Mouse (Mus musculus) kidney, postnatal 10 days (tissue): ENCODE data around the gene Aifm1.
"Not testable (repeated sequence)": the region's sequence is repeated elsewhere in the genome, so short reads cannot be mapped to it uniquely, and the experiment has no call there.

Experiments
- DNase-seq: peaks from one replicate; pipeline ENCODE4 v3.0.0; 2021; ENCODE audit warnings: mixed read lengths

Gene Aifm1

GRCm38 (mm10) chrX:48455018-48455417 is 58.3 kb downstream of the Aifm1 start:
- DNase-seq = peak; percentile 42

GRCm38 (mm10) chrX:48454495-48454878 is 58.9 kb downstream of the Aifm1 start:
- DNase-seq = no peak

- DNase-seq = peak; percentile 82
Observed at GRCm38 (mm10) chrX:48453736-48454494, 59.4 kb downstream of the Aifm1 start.

GRCm38 (mm10) chrX:48452931-48453673 is 60.3 kb downstream of the Aifm1 start:
- peak; percentile 48 for DNase-seq

DNA sequence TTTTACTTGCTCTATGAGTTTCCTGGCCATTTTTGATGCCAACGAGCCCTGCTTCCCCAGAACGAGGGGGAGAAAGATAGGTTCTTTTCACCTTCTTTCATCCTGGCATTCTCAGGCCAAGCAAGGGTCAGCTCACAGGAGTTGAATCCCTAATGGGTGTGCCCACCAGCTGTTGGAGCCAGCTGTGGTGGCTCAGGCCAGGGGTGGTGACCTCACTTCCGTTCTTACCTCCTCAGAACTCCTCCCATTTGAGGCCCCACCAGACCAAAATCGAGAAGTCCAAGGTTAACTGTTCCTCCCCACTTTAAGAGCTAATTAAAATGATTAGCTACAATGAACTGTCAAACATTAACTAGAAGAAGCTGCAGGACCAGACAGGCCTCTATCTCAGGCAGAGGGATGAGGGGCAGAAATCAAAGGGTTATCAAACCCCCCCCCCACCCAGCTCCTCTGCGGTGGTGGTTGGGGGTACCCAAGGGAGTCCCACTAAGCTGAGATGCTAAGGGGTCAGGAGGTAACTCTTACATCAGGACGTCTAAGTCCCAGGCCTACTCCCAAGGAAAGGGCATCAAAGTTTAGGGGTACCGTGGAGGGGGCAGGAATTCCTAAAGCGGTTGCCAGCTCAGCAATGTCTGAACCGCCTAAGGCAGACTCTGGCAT is 61.0 kb downstream of the Aifm1 start:
- DNase-seq = no peak

GRCm38 (mm10) chrX:48449646-48450045 is 63.7 kb downstream of the Aifm1 start:
- DNase-seq = no peak

DNA sequence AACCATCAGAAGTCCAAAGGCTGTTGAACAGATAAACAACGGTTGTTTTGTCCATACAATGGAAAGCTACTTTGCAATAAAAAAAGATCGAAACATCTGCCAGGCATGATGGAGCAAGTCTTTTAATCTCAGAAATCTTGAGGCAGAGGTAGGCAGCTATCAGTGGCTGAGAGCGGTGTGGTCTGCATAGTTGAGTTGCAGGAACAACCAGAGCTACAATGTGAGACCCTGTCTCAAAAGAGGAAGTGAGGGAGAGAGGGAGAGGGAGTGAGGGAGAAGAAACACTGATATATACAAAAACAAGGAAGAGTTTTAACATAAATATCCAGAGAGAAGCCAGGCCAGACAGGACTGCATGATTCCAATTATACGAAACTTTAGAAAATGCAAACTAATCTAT is 68.7 kb downstream of the Aifm1 start:
- no peak for DNase-seq

DNA sequence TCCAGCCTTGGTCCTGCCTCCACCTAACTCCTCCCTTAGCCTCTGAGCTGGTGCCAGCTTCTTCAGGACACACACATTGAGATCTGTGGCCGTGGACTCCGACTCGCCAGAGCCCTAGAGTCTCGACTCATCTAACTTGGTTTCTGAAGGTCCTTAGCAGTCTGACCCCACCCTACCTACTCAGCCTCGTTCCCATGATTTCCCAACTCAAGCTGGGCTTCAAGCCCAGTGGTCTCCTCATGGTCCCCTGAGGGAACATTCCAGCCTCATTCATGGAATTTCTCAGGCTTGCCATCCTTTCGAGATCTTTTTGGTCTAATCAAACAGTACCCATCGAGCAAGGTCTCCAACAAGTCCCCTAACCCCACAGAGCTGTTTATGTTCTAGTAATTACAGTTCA is 71.4 kb downstream of the Aifm1 start:
- no peak for DNase-seq

GRCm38 (mm10) chrX:48441548-48441947 is 71.8 kb downstream of the Aifm1 start:
- no peak for DNase-seq

GRCm38 (mm10) chrX:48439036-48439435 is 74.3 kb downstream of the Aifm1 start:
- DNase-seq = peak; percentile 18

DNA sequence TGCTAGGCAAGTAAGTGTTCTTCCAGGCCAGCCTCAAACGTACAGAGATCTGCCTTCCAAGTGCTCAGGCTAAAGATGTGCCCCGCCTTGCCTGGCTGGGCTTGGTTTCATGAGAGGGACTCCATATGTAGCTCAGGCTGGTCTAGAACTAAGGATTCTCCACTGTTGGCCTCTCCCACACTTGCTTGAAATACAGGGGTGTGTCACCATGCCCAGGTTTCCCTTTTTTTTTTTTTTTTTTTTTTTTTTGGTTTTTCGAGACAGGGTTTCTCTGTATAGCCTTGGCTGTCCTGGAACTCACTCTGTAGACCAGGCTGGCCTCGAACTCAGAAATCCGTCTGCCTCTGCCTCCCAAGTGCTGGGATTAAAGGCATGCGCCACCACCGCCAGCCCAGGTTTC is 77.3 kb downstream of the Aifm1 start:
- DNase-seq = not testable (repeated sequence)

- no peak for DNase-seq
Observed at GRCm38 (mm10) chrX:48435477-48435900, 77.9 kb downstream of the Aifm1 start.

DNA sequence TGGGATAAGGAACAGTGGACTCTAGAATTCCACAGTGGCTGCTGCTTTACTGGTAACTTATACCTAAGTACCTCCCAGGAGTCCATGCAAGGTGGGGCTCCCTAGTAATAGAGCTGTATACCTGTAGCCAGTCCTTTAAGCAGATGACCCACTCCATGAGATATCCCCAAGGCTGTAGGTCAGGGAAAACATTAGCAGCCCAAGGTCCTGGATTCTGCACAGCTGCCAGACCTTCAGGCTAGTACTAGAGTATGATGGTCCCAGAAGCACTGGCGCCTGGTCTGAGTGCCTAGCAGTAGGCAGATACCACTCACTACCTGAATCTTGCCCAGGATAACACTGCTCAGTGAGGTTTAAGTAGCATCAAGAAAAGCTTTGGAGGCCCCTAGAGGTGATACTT is 79.1 kb downstream of the Aifm1 start:
- no peak for DNase-seq

- peak; percentile 47 for DNase-seq
Observed at GRCm38 (mm10) chrX:48433527-48433899, 79.8 kb downstream of the Aifm1 start.

GRCm38 (mm10) chrX:48432599-48433526 is 80.5 kb downstream of the Aifm1 start:
- DNase-seq = no peak

DNA sequence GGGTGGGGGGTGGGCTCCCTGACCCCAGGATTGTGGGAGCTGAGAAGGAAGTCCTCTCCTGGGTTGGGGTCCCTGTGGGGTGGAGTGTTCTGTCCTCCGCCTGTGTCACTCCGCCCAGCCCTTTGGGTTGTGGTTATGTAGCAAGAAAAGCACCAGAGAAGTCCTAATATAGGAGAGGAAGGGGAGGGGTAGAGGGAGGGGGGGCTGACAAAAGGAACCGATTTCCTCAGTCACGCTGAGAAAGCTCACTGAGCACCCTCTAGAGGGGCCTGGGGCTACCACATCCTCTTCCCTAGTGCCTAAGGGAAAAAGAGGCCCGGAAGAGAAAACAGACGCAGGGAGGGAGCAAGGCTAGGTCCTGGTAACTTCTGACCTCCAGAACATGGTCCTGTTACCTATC is 83.8 kb downstream of the Aifm1 start:
- peak; percentile 56 for DNase-seq

GRCm38 (mm10) chrX:48429100-48429499 is 84.3 kb downstream of the Aifm1 start:
- DNase-seq = no peak

DNA sequence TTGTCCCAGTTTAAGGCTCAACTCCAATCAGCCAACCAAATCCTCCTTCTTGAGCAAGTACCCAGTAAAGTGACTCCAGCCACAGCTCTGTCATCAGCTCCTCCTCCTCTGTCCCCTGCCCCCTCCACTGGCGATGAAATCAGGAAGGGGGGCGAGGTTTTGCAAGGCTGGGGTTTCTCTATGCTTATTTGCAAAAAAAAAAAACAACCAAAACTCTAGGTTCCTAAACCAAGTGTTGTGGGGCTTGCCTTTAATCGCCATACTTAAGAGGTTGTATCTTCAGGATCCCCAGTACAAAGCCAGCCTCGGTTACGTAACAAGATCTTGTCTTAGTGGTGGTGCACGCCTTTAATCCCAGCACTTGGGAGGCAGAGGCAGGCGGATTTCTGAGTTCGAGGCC is 84.7 kb downstream of the Aifm1 start:
- no peak for DNase-seq

- peak; percentile 56 for DNase-seq
Observed at GRCm38 (mm10) chrX:48428241-48428640, 85.1 kb downstream of the Aifm1 start.

DNA sequence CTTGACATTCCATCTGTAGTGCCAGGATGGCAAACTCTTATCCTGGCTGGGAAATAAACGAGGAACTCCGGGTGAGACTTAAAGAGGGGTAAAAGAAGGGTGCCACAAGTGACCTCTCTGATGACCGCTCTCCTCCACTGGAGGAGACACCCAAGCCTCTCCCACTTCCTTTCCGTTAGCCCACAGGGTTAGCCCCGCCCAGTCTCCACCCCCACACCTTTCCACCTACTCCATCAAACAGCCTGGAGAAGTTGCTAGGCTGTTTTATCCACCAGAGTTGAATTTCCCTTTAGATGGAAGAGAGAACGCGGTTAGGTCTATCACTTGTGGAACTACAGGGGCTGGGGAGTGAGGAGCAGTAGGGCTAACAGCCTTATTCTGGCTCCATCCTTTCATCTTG is 88.1 kb downstream of the Aifm1 start:
- peak; percentile 44 for DNase-seq
